Mouse (Mus musculus) urinary bladder, adult 18-20 months (tissue): ENCODE results near the gene Cog5.

Experiments
- DNase-seq, 2 experiments: peaks; one replicate each; pipeline ENCODE4 v3.0.0; 2022; ENCODE audit warnings: low spot score in 2 of 2, mixed read lengths in 2 of 2

Cog5 gene

GRCm38 (mm10) chr12:31983769-31984168, 329.1 kb downstream of the Cog5 start:
- no peak for DNase-seq

GRCm38 (mm10) chr12:31984206-31984605, 329.5 kb downstream of the Cog5 start:
- no peak for DNase-seq

- no peak for DNase-seq
Observed at GRCm38 (mm10) chr12:31984664-31985063, 330.0 kb downstream of the Cog5 start.

GRCm38 (mm10) chr12:31985738-31986137, 331.1 kb downstream of the Cog5 start:
- no peak for DNase-seq

GRCm38 (mm10) chr12:31986463-31986862, 331.8 kb downstream of the Cog5 start:
- no peak for DNase-seq
